Mouse (Mus musculus) heart, embryonic 16.5 days (tissue): ENCODE measurements around the gene Bcl10. TPM values are rescaled to one million over a fixed set of nuclear protein-coding genes. Genes with fewer than 3 reads are reported as not detected.

Experiments used
- ATAC-seq: fragments of 200-750 bp; cut with Nextera tagmentation; replicated peaks from 2 replicates; pipeline ENCODE4 v1.8.0; 2017; ENCODE audit warnings: moderate number of reproducible peaks; ENCODE audit not compliant: insufficient read depth, low FRiP score; ENCODE audit errors: extremely low read depth
- H3K27ac ChIP-seq: fragments of 300-500 bp; sonication (generic); 2 replicates; pipeline ENCODE4 v1.5.1; 2014; ENCODE audit warnings: mild to moderate bottlenecking, low read length, control low read depth, moderate library complexity
- H3K27me3 ChIP-seq: fragments of 300-500 bp; sonication (generic); 2 replicates; pipeline ENCODE4 v1.6.1; 2014; ENCODE audit warnings: low read length, mixed read lengths; ENCODE audit not compliant: control insufficient read depth, insufficient read depth
- H3K36me3 ChIP-seq: fragments of 300-500 bp; sonication (generic); 2 replicates; pipeline ENCODE4 v1.6.1; 2014; ENCODE audit not compliant: control insufficient read depth, insufficient read depth
- H3K4me1 ChIP-seq: fragments of 300-500 bp; sonication (generic); 2 replicates; pipeline ENCODE4 v1.6.1; 2014; ENCODE audit warnings: low read length, mixed read lengths; ENCODE audit not compliant: control insufficient read depth, insufficient read depth
- H3K4me2 ChIP-seq: fragments of 300-500 bp; sonication (generic); 2 replicates; pipeline ENCODE4 v1.6.1; 2014; ENCODE audit warnings: low read depth, mild to moderate bottlenecking, control low read depth, low read length
- H3K4me3 ChIP-seq: fragments of 300-500 bp; sonication (generic); 2 replicates; pipeline ENCODE4 v1.5.1; 2014; ENCODE audit warnings: mild to moderate bottlenecking, control low read depth, low read length
- H3K9ac ChIP-seq: fragments of 300-500 bp; sonication (generic); 2 replicates; pipeline ENCODE4 v1.6.1; 2014; ENCODE audit warnings: low read length, control low read depth
- H3K9me3 ChIP-seq: fragments of 300-500 bp; sonication (generic); replicated peaks from 2 replicates; pipeline ENCODE4 v1.6.1; 2016; ENCODE audit warnings: low read length; ENCODE audit not compliant: control insufficient read depth
- WGBS: fragments of 180-500 bp; shearing (Covaris S2); extraction: QIAGEN DNeasy Blood & Tissue Kit; methylation state at CpG from one replicate; pipeline ENCODE4 v1.1.7; 2014; 5-methylcytosine and 5-hydroxymethylcytosine counted together
- polyA plus RNA-seq: library from polyadenylated mRNA; unstranded; fragments of >200 nt; fragmentation: Nextera tagmentation; extraction: Ambion mirVana; gene quantifications from 2 replicates; pipeline ENCODE4 v1.2.1, GENCODE M21; 2015

Bcl10 gene
- polyA plus RNA-seq, 1 experiment from 2014 or later: 49.1 TPM

DNA sequence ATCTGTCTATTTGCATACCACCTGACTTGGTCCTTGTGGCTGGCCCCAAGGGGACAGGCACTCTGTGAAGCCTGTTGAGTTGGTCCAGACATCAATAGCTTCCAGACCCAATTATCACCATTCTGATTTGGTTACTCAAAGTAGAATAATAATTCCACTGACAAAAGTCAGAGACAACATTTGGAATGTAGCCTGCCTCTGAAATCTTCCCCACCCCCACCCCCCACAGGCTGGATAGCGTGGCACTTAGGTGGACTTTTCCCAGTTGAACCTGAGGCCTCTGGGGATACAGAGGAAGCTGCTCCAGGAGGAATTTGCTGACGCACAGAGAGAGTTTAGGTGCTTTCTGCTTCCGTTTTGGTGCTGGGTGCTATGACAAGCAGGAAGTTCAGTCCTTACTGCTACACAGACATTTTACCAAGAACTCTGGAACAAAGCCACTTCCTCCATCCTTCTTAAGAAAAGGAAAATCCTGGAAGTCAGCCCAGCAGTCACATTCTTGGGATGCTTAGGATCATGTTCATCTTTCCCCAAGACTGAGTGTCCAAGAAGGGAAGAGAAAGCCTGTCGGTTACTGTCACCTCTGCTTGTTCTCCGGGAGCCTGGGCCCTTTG, 36.6 kb upstream of the Bcl10 start:
- Histone ChIP-seq H3K27me3 (no peaks in the 10 kb centered on the region), H3K4me2 (no peak overlapping the region), H3K9me3 (no peaks in the 10 kb centered on the region), H3K4me3 (no peak overlapping the region), H3K27ac (peak overlapping the region; percentile 81), H3K4me1 (peaks cover 21% of the 10 kb centered on the region), H3K9ac (no peak overlapping the region), H3K36me3 (no peaks in the 10 kb centered on the region)
- 23% methylated on average over 5 of the region's 5 CpGs for WGBS
- peak; percentile 46 for ATAC-seq

DNA sequence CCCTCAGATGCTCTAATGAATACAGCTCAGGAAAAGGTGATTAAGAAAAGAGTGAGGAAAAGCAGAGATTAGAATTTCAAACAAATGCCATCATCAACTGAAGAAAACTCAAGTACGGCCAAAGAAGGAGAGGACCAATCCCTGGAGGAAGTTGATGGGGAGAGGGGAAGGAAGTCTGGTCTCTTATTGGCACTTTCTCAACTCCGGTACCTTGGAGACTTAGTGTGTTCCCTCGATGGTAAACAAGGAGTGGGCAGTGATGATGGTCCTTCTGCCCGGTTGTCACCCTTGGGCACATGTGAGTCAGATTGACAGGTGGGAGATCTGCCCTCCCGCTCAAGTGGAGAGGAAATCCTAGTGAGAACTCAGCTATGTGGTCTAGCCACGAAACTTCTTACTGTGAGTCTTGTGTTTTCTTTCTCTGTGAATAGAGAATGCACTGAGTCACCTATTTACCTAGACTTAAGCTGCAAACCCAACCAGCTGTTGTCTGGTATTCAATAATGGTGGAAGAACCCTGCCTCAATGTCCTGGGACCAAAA, 35.1 kb upstream of the Bcl10 start:
- Histone ChIP-seq H3K4me1 (peaks cover 21% of the 10 kb centered on the region), H3K9me3 (no peaks in the 10 kb centered on the region), H3K36me3 (no peaks in the 10 kb centered on the region), H3K4me3 (no peak overlapping the region), H3K9ac (no peak overlapping the region), H3K27me3 (no peaks in the 10 kb centered on the region), H3K4me2 (no peak overlapping the region), H3K27ac (0 out of 2 replicates have a peak overlapping the region, but pooled peaks have one; percentile 35)
- ATAC-seq: no peak
- 52% methylated on average over 6 of the region's 6 CpGs for WGBS

DNA sequence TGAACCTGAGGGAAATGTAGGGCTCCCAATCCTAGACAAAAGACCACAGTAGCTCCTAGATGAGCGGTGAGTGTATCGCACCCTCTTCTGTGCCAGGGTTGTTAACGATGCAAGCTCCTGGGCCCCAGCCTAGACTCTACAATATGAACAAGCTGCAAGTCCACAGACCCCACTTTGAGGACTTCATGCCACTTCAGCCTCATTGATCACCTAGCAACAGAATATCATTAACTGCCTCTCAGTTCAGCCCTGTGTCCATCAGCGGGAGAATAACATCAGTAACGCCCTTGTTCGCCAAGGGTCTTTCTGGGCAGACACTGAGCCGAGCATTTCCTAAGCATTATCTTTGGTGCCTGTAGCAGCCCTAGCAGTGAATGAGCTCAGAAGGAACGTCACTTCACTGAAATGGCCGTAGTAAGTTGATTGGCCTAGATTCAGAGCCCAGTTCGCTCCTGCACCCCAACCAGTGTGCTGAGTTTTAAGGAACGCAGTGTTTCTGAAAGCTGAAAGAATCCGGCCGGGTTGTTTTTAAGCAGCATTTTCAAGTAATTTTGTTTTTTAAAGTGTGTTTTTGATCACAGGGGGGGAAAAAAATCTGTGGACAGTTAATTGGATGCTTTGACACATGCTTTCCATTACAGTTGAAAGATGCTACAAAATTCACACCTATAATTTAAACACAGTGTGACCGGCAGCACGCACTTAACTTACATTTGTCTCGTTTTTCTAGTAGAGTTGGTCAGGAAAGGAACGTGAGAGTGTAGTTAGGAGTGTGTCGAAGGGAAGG, 32.1 kb upstream of the Bcl10 start:
- H3K27me3 ChIP-seq: no peaks in the 10 kb centered on the region
- H3K9ac ChIP-seq: no peak overlapping the region
- no peak for ATAC-seq
- no peaks in the 10 kb centered on the region for H3K36me3 ChIP-seq
- WGBS: 69% methylated on average over 18 of the region's 18 CpGs
- H3K9me3 ChIP-seq: no peaks in the 10 kb centered on the region
- H3K4me1 ChIP-seq: peaks cover 18% of the 10 kb centered on the region
- no peak overlapping the region for H3K4me2 ChIP-seq
- no peak overlapping the region for H3K27ac ChIP-seq
- H3K4me3 ChIP-seq: no peak overlapping the region

DNA sequence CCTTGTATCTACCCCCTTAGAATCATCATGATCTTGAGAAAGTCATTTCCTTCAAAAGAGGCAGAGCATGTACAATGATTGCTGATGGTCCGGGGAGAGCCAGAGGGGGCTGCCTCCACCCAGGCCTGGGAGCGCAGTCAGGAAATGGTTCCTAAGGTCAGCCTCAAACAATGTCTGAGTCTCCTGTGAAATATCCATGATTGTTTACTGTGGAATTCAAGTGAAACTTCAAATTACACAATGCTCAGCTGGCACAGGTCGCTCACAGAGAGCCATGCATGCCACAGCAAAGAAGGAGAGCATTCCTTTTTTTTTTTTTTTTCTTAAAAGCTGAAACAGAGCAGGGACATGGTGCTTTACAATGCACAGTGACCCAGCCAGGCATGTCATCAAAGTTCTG, 30.2 kb upstream of the Bcl10 start:
- no peak overlapping the region for H3K4me3 ChIP-seq
- H3K9me3 ChIP-seq: no peaks in the 10 kb centered on the region
- no peak overlapping the region for H3K27ac ChIP-seq
- ATAC-seq: no peak
- H3K9ac ChIP-seq: no peak overlapping the region
- 56% methylated on average over 3 of the region's 3 CpGs for WGBS
- no peaks in the 10 kb centered on the region for H3K36me3 ChIP-seq
- peaks cover 19% of the 10 kb centered on the region for H3K4me1 ChIP-seq
- no peak overlapping the region for H3K4me2 ChIP-seq
- no peaks in the 10 kb centered on the region for H3K27me3 ChIP-seq

DNA sequence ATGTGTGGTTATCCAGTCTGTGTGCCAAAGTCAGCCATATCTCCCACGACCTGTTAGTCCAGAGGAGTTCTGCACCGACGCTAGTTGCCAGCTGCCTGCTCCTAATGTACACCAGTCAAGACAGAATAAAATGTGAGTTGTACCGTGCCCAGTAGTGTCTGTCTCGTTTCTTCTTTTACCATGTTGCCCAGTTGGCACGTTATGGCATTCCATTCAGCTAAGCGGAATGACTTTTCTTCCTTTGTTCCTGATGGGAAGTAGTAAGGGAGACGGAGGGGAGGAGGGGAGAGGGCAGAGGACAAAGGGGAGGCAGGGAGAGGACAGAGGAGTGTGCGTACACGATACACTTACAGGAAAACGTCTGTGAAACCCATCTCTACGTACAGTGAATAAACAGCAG, 28.5 kb upstream of the Bcl10 start:
- Histone ChIP-seq H3K9me3 (no peaks in the 10 kb centered on the region), H3K27me3 (no peaks in the 10 kb centered on the region), H3K27ac (no peak overlapping the region), H3K4me2 (no peak overlapping the region), H3K4me1 (peaks cover 23% of the 10 kb centered on the region), H3K4me3 (no peak overlapping the region), H3K9ac (no peak overlapping the region), H3K36me3 (no peaks in the 10 kb centered on the region)
- WGBS: 76% methylated on average over 12 of the region's 12 CpGs
- ATAC-seq: no peak

DNA sequence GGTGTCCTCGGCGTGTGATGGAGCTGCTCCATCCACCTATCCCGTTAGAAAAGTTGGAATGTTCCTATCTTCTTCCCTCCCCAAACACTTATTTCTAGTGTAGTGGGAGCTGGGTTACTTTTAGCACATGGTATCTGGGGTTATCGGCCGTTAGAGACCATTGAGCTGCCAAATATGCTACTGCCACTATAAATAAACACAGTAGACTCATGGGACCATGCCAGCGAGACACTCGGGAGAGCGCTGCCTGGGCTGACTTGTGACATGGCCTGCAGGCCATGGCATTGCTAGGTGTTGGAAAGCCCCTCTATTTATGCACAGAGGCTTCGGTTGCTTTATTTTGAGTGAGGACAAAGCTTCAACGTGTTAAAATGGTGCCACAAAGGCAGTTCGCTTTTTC, 24.9 kb upstream of the Bcl10 start:
- H3K9ac ChIP-seq: no peak overlapping the region
- no peak overlapping the region for H3K4me3 ChIP-seq
- 36% methylated on average over 11 of the region's 11 CpGs for WGBS
- peak overlapping the region; percentile 93 for H3K27ac ChIP-seq
- no peaks in the 10 kb centered on the region for H3K27me3 ChIP-seq
- H3K4me2 ChIP-seq: no peak overlapping the region
- no peaks in the 10 kb centered on the region for H3K36me3 ChIP-seq
- peaks cover 30% of the 10 kb centered on the region for H3K4me1 ChIP-seq
- ATAC-seq: peak; percentile 87
- no peaks in the 10 kb centered on the region for H3K9me3 ChIP-seq

DNA sequence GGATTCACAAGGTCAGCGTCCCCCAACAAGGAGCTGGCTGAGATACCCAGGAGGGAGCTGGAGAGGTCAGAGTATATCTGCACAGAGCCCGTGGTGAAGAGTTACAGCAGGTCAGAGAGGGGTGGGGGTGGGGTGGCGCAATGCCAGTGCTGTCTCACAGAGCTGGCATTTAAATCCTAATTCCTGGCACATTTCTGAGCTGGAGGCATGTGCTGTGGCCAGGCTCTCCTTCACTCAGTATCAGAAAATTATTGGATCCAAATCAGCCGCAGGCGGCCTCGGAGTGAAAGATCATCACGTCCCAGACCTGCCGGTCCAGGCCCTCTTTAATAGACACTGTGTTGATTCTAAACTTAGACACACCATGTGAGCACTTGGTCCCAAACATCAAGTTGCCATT, 22.8 kb upstream of the Bcl10 start:
- no peaks in the 10 kb centered on the region for H3K36me3 ChIP-seq
- H3K9ac ChIP-seq: peak overlapping the region; percentile 33; the same call in 1 of the 2 replicates
- peak overlapping the region; percentile 93 for H3K27ac ChIP-seq
- H3K4me3 ChIP-seq: no peak overlapping the region
- ATAC-seq: peak; percentile 64
- no peaks in the 10 kb centered on the region for H3K27me3 ChIP-seq
- peak overlapping the region; percentile 11; the same call in 1 of the 2 replicates for H3K4me2 ChIP-seq
- H3K4me1 ChIP-seq: peaks cover 30% of the 10 kb centered on the region
- no peaks in the 10 kb centered on the region for H3K9me3 ChIP-seq
- 36% methylated on average over 8 of the region's 8 CpGs for WGBS

DNA sequence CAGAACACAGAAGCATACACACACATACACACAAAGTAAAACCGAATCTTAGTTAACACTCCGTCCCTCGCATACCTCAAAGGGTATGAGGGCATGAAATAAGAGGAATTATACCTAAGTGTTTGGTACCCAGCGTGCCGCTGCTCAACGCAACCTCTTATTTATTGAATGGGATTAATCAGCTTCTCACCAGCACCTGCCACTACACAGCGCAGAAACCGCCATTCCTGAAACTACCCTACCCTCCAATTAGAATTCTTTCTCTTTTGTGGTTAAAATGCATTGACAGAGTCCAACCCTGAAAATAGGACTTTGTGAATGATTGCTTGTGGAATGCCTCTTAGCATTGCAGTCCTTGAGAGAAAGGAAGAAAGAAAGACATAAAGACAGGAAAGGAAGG, 19.1 kb upstream of the Bcl10 start:
- Histone ChIP-seq H3K4me2 (no peak overlapping the region), H3K27ac (no peak overlapping the region), H3K9ac (no peak overlapping the region), H3K36me3 (no peaks in the 10 kb centered on the region), H3K4me1 (peaks cover 15% of the 10 kb centered on the region), H3K27me3 (no peaks in the 10 kb centered on the region), H3K4me3 (no peak overlapping the region), H3K9me3 (no peaks in the 10 kb centered on the region)
- 93% methylated on average over 8 of the region's 8 CpGs for WGBS
- ATAC-seq: no peak
